Mouse (Mus musculus): ENCODE measurements around the gene Tcf12.

DNA sequence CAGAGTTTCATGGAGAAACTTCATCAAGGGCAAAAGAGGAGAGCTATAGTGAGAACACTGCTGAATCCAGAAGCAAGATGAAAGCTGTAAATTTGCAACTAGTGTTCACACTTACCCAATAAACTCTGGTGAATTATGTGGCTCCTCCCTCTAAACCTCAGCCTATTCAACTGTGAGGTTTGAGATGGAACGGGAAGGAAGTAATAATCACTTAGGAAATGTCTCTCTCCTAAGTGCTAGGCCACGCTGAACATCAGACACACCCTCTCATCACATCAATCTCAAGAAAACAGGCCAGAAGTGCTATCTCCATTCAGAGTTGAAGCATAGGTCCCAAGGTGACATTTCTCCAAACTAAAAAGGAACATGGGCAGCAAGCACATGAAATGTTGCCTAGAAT, 131.1 kb downstream of the Tcf12 start:
- TF ChIP-seq CTCF (IDR thresholded peaks at IDR 0.05; ENCODE audit: insufficient read depth, low read length) = no peak
- no peak for TF ChIP-seq POLR2A (IDR thresholded peaks at IDR 0.05; ENCODE audit: borderline replicate concordance, extremely low read depth, low read depth, low read length)
